Mouse (Mus musculus) MEL (cell line): ENCODE data around the gene Liph.

ENCODE experiments used
- CTCF ChIP-seq, 3 experiments: IDR thresholded peaks in 2 of 3; conservative IDR thresholded peaks in 1 of 3; 2 replicates each; pipeline ENCODE4 v1.5.1; 2011 to 2012; ENCODE audit warnings: low read length in 3 of 3, low read depth in 2 of 3, mild to moderate bottlenecking in 2 of 3, improper control_type of control experiment in 1 of 3, inconsistent platforms in 1 of 3, mixed read lengths in 1 of 3, moderate library complexity in 1 of 3; ENCODE audit not compliant: control insufficient read depth in 1 of 3, insufficient read depth in 1 of 3, poor library complexity in 1 of 3, severe bottlenecking in 1 of 3
- MXI1 ChIP-seq: IDR thresholded peaks from 2 replicates; pipeline ENCODE4 v1.6.1; 2011; ENCODE audit warnings: mild to moderate bottlenecking, low read depth, low read length, improper control_type of control experiment
- POLR2A ChIP-seq, 2 experiments: IDR thresholded peaks; 2 replicates each; pipeline ENCODE4 v1.6.1; 2011 to 2012; ENCODE audit warnings: low read length in 2 of 2, mild to moderate bottlenecking in 2 of 2, control low read depth in 1 of 2, improper control_type of control experiment in 1 of 2, low read depth in 1 of 2, moderate library complexity in 1 of 2; ENCODE audit not compliant: control insufficient read depth in 1 of 2, insufficient read depth in 1 of 2, poor library complexity in 1 of 2
- USF2 ChIP-seq, 2 experiments: IDR thresholded peaks; 2 replicates each; pipeline ENCODE4 v1.6.1; 2011 to 2012; ENCODE audit warnings: improper control_type of control experiment in 2 of 2, low read length in 2 of 2, borderline replicate concordance in 1 of 2, inconsistent platforms in 1 of 2, low read depth in 1 of 2, mild to moderate bottlenecking in 1 of 2; ENCODE audit not compliant: insufficient read depth in 1 of 2

DNA sequence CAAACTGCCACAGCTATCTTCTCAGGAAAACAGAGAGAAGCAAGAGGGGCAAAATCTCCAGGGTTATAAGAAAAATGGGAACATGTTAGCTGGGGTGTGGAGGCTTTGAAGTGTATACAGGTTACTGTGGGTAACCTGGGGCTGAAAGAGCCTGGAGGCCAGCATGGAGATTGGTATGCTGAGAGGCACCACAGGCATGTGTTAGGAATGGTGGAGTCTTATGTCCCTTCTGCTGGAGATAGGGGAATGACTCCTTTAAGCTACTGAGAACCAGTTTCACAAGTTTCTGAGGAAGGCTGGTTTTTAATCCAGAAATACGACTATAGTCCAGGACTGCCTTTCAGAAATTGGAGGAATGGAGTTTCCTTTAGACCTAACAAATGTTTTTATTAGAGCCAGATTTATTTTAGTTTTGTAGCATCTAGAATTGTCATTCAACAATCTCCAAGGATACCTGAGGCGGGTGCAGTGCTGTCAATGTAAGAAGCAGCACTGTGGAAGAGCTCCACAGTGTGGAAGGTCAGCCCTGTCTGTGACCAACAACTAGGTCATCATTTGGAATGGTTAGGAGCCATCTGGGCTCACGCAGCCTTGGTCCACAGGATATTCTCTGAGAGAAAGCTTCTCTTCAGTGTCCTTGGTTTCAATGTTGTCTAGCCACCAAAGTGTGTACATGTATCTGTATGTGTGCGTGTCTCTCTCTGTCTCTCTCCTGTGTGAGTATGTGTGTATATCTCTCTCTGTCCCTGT, 4.7 kb upstream of the Liph start:
- TF ChIP-seq USF2 (IDR thresholded peaks at IDR 0.05; ENCODE audit: borderline replicate concordance in 1 of 2, insufficient read depth in 1 of 2, low read depth in 1 of 2, low read length in 2 of 2) (no peak), MXI1 (no peak), POLR2A (IDR thresholded peaks at IDR 0.05; ENCODE audit: control insufficient read depth in 1 of 2, insufficient read depth in 1 of 2, low read depth in 1 of 2, low read length in 2 of 2, poor library complexity in 1 of 2) (no peak), CTCF (IDR thresholded peaks at IDR 0.05 in 2 of 3, conservative IDR thresholded peaks at IDR 0.05 in 1 of 3; ENCODE audit: control insufficient read depth in 1 of 3, insufficient read depth in 1 of 3, low read depth in 2 of 3, low read length in 3 of 3, poor library complexity in 1 of 3, severe bottlenecking in 1 of 3) (no peak)
